Mouse (Mus musculus) intestine, postnatal 0 days (tissue): ENCODE results near the gene BC025920. TPM values are rescaled to one million over a fixed set of nuclear protein-coding genes. Genes with fewer than 3 reads are reported as not detected.

Experiments used
- ATAC-seq: fragments of 200-750 bp; cut with Nextera tagmentation; 2 replicates; pipeline ENCODE4 v1.8.0; 2017; ENCODE audit warnings: mild to moderate bottlenecking, moderate TSS enrichment, moderate library complexity
- H3K27ac ChIP-seq: fragments of 300-500 bp; sonication (generic); 2 replicates; pipeline ENCODE4 v1.5.1; 2014; ENCODE audit warnings: mild to moderate bottlenecking, low read depth, low read length, moderate library complexity
- H3K27me3 ChIP-seq: fragments of 300-500 bp; sonication (generic); replicated peaks from 2 replicates; pipeline ENCODE4 v1.6.1; 2014; ENCODE audit warnings: low read length, mixed read lengths; ENCODE audit not compliant: control insufficient read depth, insufficient read depth
- H3K36me3 ChIP-seq: fragments of 300-500 bp; sonication (generic); 2 replicates; pipeline ENCODE4 v1.6.1; 2014; ENCODE audit warnings: mild to moderate bottlenecking, moderate library complexity; ENCODE audit not compliant: control insufficient read depth, insufficient read depth
- H3K4me1 ChIP-seq: fragments of 300-500 bp; sonication (generic); replicated peaks from 2 replicates; pipeline ENCODE4 v1.6.1; 2014; ENCODE audit warnings: antibody characterized with exemption, low read length, mixed read lengths; ENCODE audit not compliant: control insufficient read depth, insufficient read depth
- H3K4me2 ChIP-seq: fragments of 300-500 bp; sonication (generic); replicated peaks from 2 replicates; pipeline ENCODE4 v1.6.1; 2014; ENCODE audit warnings: low read depth, mild to moderate bottlenecking, moderate library complexity
- H3K4me3 ChIP-seq: fragments of 300-500 bp; sonication (generic); 2 replicates; pipeline ENCODE4 v1.5.1; 2014; ENCODE audit warnings: low read depth, low read length
- H3K9ac ChIP-seq: fragments of 300-500 bp; sonication (generic); 2 replicates; pipeline ENCODE4 v1.6.1; 2014; ENCODE audit warnings: mild to moderate bottlenecking, low read depth, low read length
- H3K9me3 ChIP-seq: fragments of 300-500 bp; sonication (generic); 2 replicates; pipeline ENCODE4 v1.6.1; 2016; ENCODE audit warnings: mixed run types; ENCODE audit not compliant: control insufficient read depth
- CTCF ChIP-seq: sonication (generic); IDR thresholded peaks from 2 replicates; pipeline ENCODE4 v1.5.1; 2016; ENCODE audit warnings: low read depth, mild to moderate bottlenecking, control low read depth, antibody characterized with exemption, moderate library complexity
- WGBS: fragments of 180-500 bp; shearing (Covaris S2); extraction: QIAGEN DNeasy Blood & Tissue Kit; methylation state at CpG from one replicate; pipeline ENCODE4 v1.1.7; 2014; 5-methylcytosine and 5-hydroxymethylcytosine counted together
- polyA plus RNA-seq: library from polyadenylated mRNA; unstranded; fragments of >200 nt; fragmentation: Nextera tagmentation; extraction: Ambion mirVana; gene quantifications from 2 replicates; pipeline ENCODE4 v1.2.1, GENCODE M21; 2015

The BC025920 gene
- polyA plus RNA-seq, 1 experiment from 2014 or later = 0.20 TPM

GRCm38 (mm10) chr10:81568381-81569191 is 37.5 kb upstream of the BC025920 start:
- no peaks in the 10 kb centered on the region for H3K9me3 ChIP-seq
- H3K36me3 ChIP-seq = peaks cover 32% of the 10 kb centered on the region
- no peak overlapping the region for H3K4me3 ChIP-seq
- ATAC-seq = no peak
- H3K9ac ChIP-seq = no peak overlapping the region
- H3K4me1 ChIP-seq = peaks cover 5% of the 10 kb centered on the region
- 8% methylated on average over 15 of the region's 16 CpGs for WGBS
- peaks cover 10% of the 10 kb centered on the region; the same call in 1 of the 2 replicates for H3K27me3 ChIP-seq
- H3K4me2 ChIP-seq = 0 out of 2 replicates have a peak overlapping the region, but pooled peaks have one; percentile 17
- TF ChIP-seq CTCF = no peak
- no peak overlapping the region for H3K27ac ChIP-seq

DNA sequence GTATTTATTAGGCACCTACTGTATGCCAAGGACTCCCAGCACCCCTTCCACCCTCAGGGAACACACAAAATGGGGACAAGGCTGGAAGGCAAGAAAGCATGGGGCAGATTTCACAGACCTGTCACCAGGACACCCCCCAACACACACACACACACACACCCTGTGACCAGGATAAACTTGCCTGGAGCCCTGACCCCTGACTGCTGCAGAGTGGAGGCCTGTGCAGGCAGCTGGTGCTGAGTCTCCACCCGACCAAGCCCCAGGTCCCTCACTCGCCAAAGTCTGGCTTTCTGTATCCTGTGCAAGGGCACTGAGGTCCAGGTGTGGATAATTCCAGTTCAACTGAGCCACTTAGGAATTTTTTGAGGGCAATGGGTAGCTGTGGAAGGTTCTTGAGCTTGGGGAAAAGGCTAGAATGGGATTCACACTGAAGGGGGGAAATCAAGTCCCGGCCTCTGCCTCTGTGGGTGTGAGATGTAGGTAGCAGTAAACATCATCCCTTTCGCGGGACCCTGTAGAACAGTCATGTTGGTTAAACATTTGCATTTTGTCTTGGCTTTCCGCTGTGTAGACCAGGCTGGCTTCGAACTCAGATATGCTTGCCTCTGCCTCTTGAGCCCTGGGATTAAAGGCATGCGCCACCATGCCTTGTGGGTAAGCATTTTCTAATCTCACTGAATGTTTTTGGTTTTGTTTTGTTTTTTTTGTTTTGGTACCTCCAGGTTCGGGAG is 36.4 kb upstream of the BC025920 start:
- H3K36me3 ChIP-seq = peaks cover 23% of the 10 kb centered on the region
- no peak for TF ChIP-seq CTCF
- H3K9ac ChIP-seq = no peak overlapping the region
- no peak overlapping the region for H3K4me3 ChIP-seq
- H3K9me3 ChIP-seq = no peaks in the 10 kb centered on the region
- no peak overlapping the region for H3K27ac ChIP-seq
- peaks cover 5% of the 10 kb centered on the region for H3K4me1 ChIP-seq
- H3K27me3 ChIP-seq = peaks cover 10% of the 10 kb centered on the region; the same call in 1 of the 2 replicates
- no peak for ATAC-seq
- H3K4me2 ChIP-seq = no peak overlapping the region
- WGBS = 72% methylated on average over 9 of the region's 9 CpGs

GRCm38 (mm10) chr10:81570238-81570800 is 35.8 kb upstream of the BC025920 start:
- no peak for ATAC-seq
- H3K27ac ChIP-seq = 0 out of 2 replicates have a peak overlapping the region, but pooled peaks have one; percentile 50
- 11% methylated on average over 9 of the region's 11 CpGs for WGBS
- peaks cover 10% of the 10 kb centered on the region; the same call in 1 of the 2 replicates for H3K27me3 ChIP-seq
- peaks cover 5% of the 10 kb centered on the region for H3K4me1 ChIP-seq
- peak overlapping the region; percentile 50 for H3K4me3 ChIP-seq
- TF ChIP-seq CTCF = no peak
- H3K9me3 ChIP-seq = no peaks in the 10 kb centered on the region
- H3K4me2 ChIP-seq = peak overlapping the region; percentile 93
- 0 out of 2 replicates have a peak overlapping the region, but pooled peaks have one; percentile 7 for H3K9ac ChIP-seq
- H3K36me3 ChIP-seq = peaks cover 16% of the 10 kb centered on the region

- H3K4me1 ChIP-seq = peaks cover 9% of the 10 kb centered on the region
- TF ChIP-seq CTCF = peak; percentile 28; the same call in 1 of the 2 replicates
- peaks cover 10% of the 10 kb centered on the region for H3K36me3 ChIP-seq
- peak overlapping the region; percentile 54 for H3K27ac ChIP-seq
- H3K9ac ChIP-seq = 0 out of 2 replicates have a peak overlapping the region, but pooled peaks have one; percentile 7
- peak overlapping the region; percentile 93 for H3K4me2 ChIP-seq
- peak; percentile 41 for ATAC-seq
- no peaks in the 10 kb centered on the region for H3K9me3 ChIP-seq
- peak overlapping the region; percentile 50 for H3K4me3 ChIP-seq
- peaks cover 10% of the 10 kb centered on the region; the same call in 1 of the 2 replicates for H3K27me3 ChIP-seq
- under 1% methylated on average over 34 of the region's 34 CpGs for WGBS
These were observed 35.1 kb upstream of the BC025920 start for GRCm38 (mm10) chr10:81570831-81571500.

DNA sequence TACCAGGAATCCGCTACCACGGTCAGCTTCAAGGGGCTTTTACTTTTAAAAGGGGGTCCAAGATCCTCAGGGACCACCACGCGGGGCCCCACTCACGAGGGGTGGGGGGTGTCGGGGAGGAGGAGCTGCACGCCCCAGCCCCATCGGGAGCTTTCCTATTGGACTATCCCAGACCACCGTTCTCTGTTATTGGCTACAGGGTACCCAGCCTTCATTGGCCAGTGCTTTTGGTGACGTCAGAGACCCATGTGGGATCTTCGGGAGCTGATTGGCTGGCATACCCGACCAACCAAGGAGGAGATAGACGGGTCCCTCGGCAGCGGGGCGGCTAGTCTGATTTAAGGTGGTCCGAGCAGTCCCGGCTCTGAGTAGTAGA is 34.6 kb upstream of the BC025920 start:
- no peak for TF ChIP-seq CTCF
- 0 out of 2 replicates have a peak overlapping the region, but pooled peaks have one; percentile 7 for H3K9ac ChIP-seq
- H3K36me3 ChIP-seq = peaks cover 5% of the 10 kb centered on the region
- peak overlapping the region; percentile 54 for H3K27ac ChIP-seq
- H3K9me3 ChIP-seq = no peaks in the 10 kb centered on the region
- peaks cover 10% of the 10 kb centered on the region; the same call in 1 of the 2 replicates for H3K27me3 ChIP-seq
- under 1% methylated on average over 18 of the region's 18 CpGs for WGBS
- peak; percentile 82 for ATAC-seq
- H3K4me1 ChIP-seq = peaks cover 9% of the 10 kb centered on the region
- peak overlapping the region; percentile 50 for H3K4me3 ChIP-seq
- H3K4me2 ChIP-seq = peak overlapping the region; percentile 93
